Mouse (Mus musculus) testis, adult 2 months (tissue): Measurements from ENCODE around the gene Bckdhb. TPM values are rescaled to one million over a fixed set of nuclear protein-coding genes. Genes with fewer than 3 reads are reported as not detected.
"Not testable (repeated sequence)": the region's sequence is repeated elsewhere in the genome, so short reads cannot be mapped to it uniquely, and the experiment has no call there.

Experiments used
- H3K27ac ChIP-seq: fragments of 200-500 bp; 2 replicates; pipeline ENCODE4 v1.5.1; 2012; ENCODE audit warnings: low read depth, low read length; ENCODE audit not compliant: control insufficient read depth, insufficient read depth
- H3K27me3 ChIP-seq: fragments of 200-500 bp; 2 replicates; pipeline ENCODE4 v1.6.1; 2012; ENCODE audit warnings: mild to moderate bottlenecking, low read length, moderate library complexity; ENCODE audit not compliant: control insufficient read depth, insufficient read depth
- H3K36me3 ChIP-seq: fragments of 200-500 bp; 2 replicates; pipeline ENCODE4 v1.6.1; 2012; ENCODE audit warnings: mild to moderate bottlenecking, low read length; ENCODE audit not compliant: control insufficient read depth, insufficient read depth
- H3K4me1 ChIP-seq: fragments of 200-500 bp; 2 replicates; pipeline ENCODE4 v1.6.1; 2012; ENCODE audit warnings: low read length; ENCODE audit not compliant: control insufficient read depth, insufficient read depth
- H3K4me3 ChIP-seq: fragments of 200-500 bp; 2 replicates; pipeline ENCODE4 v1.5.1; 2012; ENCODE audit warnings: low read depth, mild to moderate bottlenecking, low read length, moderate library complexity, mixed read lengths; ENCODE audit not compliant: control insufficient read depth
- CTCF ChIP-seq: fragments of 200-500 bp; IDR thresholded peaks from 2 replicates; pipeline ENCODE4 v1.5.1; 2012; ENCODE audit warnings: low read depth, mild to moderate bottlenecking, inconsistent platforms, low read length, moderate library complexity; ENCODE audit not compliant: control insufficient read depth, insufficient read depth, insufficient replicate concordance
- POLR2A ChIP-seq: fragments of 200-500 bp; IDR thresholded peaks from 2 replicates; pipeline ENCODE4 v1.6.1; 2012; ENCODE audit warnings: low read depth, mild to moderate bottlenecking, inconsistent platforms, low read length, moderate library complexity; ENCODE audit not compliant: control insufficient read depth
- polyA plus RNA-seq: library from polyadenylated mRNA; depleted of rRNA; stranded (reverse); fragments of >200 nt; gene quantifications from 2 replicates; pipeline ENCODE4 v1.2.3, GENCODE M21; 2012

Gene Bckdhb
- polyA plus RNA-seq, 1 experiment = 4.6 TPM

DNA sequence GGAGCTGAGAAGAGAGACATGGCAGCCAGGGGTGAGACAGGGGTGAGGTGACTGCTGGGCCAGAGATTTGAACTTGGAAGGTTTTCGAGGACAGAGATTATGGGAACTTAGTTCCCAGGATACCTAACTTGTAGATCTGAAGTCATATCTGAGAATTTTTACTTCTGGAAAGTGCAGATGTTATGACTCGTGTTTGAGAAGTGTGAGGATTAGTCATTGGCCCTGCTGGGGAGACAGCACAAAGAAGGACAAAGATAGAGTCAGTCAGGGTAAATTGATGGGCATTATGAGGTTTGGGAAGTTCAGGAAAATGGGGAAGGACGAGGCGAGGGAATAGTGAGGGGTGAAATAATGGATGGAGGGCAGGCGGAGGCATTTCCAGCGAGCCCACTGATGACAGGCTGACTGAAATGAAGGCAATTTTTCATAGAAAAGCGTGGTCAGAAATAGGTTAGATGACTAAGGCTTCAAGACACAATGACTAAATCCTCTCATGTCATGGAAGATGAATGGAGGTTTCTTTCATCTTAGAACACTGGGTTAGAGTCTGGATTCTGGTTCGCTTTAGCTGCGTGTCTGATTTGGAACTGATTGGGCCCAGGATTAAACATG is 42.6 kb downstream of the Bckdhb start:
- Histone ChIP-seq H3K27me3 (no peaks in the 10 kb centered on the region), H3K36me3 (no peaks in the 10 kb centered on the region)
- TF ChIP-seq POLR2A (no peak), CTCF (no peak)

GRCm38 (mm10) chr9:83969326-83969725 is 44.4 kb downstream of the Bckdhb start:
- Histone ChIP-seq H3K4me1 (no peaks in the 10 kb centered on the region), H3K27ac (no peak overlapping the region), H3K27me3 (no peaks in the 10 kb centered on the region), H3K36me3 (no peaks in the 10 kb centered on the region), H3K4me3 (no peak overlapping the region)
- TF ChIP-seq POLR2A (no peak), CTCF (no peak)

More for the DNA sequence above, 42.6 kb downstream of the Bckdhb start:
- Histone ChIP-seq H3K4me3 (no peak overlapping the region), H3K4me1 (no peaks in the 10 kb centered on the region), H3K27ac (no peak overlapping the region)

DNA sequence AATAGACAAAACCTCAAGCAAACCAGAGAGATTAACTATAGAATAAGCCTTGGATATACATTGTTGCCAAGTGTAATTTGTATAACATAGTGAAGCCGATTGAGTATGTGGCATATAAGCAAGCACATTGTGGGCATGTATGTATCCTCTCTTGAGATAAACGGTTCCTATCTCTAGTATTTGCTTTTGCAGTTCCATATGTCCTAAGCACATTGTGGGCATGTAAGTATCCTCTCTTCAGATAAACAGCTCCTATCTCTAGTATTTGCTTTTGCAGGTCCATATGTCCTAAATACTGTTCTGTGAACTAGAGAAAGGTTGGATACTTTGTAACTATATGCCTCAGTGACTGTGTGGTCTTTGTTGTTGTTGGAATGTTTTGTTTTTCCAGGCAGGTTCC is 48.5 kb downstream of the Bckdhb start:
- Histone ChIP-seq H3K4me3 (no peak overlapping the region), H3K27ac (no peak overlapping the region), H3K36me3 (no peaks in the 10 kb centered on the region), H3K27me3 (no peaks in the 10 kb centered on the region), H3K4me1 (no peaks in the 10 kb centered on the region)
- no peak for TF ChIP-seq CTCF
- TF ChIP-seq POLR2A = no peak

DNA sequence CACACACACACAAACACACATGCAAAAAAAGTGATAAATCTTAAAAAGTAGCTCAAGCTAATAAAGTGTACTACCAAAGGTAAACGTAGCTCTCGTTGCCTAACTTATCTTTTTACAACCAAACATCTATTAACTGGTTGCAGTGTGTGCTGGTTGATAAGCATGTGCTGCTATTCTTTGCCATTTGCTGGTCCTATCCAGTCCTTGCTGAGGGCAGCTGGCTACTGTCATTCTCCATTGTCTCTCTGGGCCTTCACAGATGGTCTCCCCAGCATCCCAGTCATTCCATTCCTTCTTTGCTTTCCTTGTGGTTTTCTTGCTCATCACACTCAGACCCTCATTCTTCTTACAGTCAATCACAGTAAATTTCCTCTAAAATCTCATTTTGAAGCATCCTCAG is 50.9 kb downstream of the Bckdhb start:
- H3K4me1 ChIP-seq = no peaks in the 10 kb centered on the region
- no peaks in the 10 kb centered on the region for H3K36me3 ChIP-seq
- TF ChIP-seq POLR2A (no peak), CTCF (no peak)
- H3K4me3 ChIP-seq = no peak overlapping the region
- no peak overlapping the region for H3K27ac ChIP-seq
- H3K27me3 ChIP-seq = no peaks in the 10 kb centered on the region

DNA sequence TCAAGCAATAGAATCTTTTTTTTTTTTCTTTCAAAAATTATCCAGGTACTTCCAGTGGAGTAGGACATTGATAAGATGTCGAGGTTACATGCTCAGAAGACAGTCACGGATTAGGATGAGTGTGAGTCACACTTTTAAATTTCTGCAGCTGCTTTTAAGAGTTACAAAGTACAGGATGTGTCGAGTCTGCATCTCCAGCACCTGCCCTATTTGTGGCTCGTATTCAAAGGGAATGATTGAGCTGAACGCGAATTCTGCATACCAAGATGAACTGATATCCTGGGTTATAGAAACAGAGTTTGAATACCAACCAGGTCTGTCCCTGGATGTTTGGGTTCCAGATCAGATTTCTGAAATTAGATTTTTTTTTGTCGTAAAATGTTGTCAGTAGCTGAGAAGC is 56.3 kb downstream of the Bckdhb start:
- H3K27me3 ChIP-seq = no peaks in the 10 kb centered on the region
- TF ChIP-seq CTCF = no peak
- no peak for TF ChIP-seq POLR2A
- H3K4me1 ChIP-seq = no peaks in the 10 kb centered on the region
- H3K36me3 ChIP-seq = no peaks in the 10 kb centered on the region
- no peak overlapping the region for H3K27ac ChIP-seq
- no peak overlapping the region for H3K4me3 ChIP-seq

- no peaks in the 10 kb centered on the region for H3K27me3 ChIP-seq
- no peak overlapping the region for H3K27ac ChIP-seq
- H3K4me1 ChIP-seq = no peaks in the 10 kb centered on the region
- no peaks in the 10 kb centered on the region for H3K36me3 ChIP-seq
- no peak overlapping the region for H3K4me3 ChIP-seq
- TF ChIP-seq POLR2A (no peak), CTCF (no peak)
Measured at GRCm38 (mm10) chr9:84008961-84009360, 84.0 kb downstream of the Bckdhb start.

DNA sequence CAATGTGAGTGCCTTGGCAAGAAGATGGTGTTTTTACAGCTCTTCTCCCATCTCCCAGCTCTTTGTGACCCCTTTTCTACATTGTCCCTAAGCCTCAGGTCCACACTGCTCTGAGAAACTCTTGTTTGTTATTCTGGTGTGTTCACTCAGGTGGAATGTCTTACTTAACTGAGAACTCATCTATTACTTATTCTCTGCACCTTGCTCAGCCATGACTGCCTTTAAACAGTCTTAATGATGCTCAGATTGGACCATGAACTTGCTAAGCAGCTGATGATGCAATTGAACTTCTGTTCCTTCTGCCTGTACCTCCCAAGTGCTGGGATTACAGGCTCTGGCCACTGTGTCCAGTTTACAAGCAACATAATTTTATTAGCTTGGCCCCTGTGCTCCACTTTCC is 86.2 kb downstream of the Bckdhb start:
- no peak overlapping the region for H3K27ac ChIP-seq

GRCm38 (mm10) chr9:84018141-84018540 is 93.2 kb downstream of the Bckdhb start:
- not testable (repeated sequence) for H3K4me1 ChIP-seq, H3K36me3 ChIP-seq, H3K27me3 ChIP-seq, H3K27ac ChIP-seq
- H3K4me3 ChIP-seq = peak overlapping the region; percentile 22; the same call in 1 of the 2 replicates

More for the DNA sequence above, 86.2 kb downstream of the Bckdhb start:
- no peaks in the 10 kb centered on the region for H3K36me3 ChIP-seq
- no peak for TF ChIP-seq POLR2A
- no peak for TF ChIP-seq CTCF
- H3K4me3 ChIP-seq = no peak overlapping the region
- no peaks in the 10 kb centered on the region for H3K4me1 ChIP-seq
- H3K27me3 ChIP-seq = no peaks in the 10 kb centered on the region
